Mouse (Mus musculus): ENCODE measurements around the gene Treml2.
"Not testable (repeated sequence)": the region's sequence is repeated elsewhere in the genome, so short reads cannot be mapped to it uniquely, and the experiment has no call there.

The Treml2 gene

GRCm38 (mm10) chr17:48347287-48347686 lies 48.0 kb downstream of the Treml2 start:
- in situ Hi-C loops (cut with MboI, MseI) = no loop called here

- in situ Hi-C loops (cut with MboI, MseI) = no loop called here
Measured at GRCm38 (mm10) chr17:48350681-48351193, 51.4 kb downstream of the Treml2 start.

- in situ Hi-C loops (cut with MboI, MseI) = not testable (repeated sequence)
Measured at GRCm38 (mm10) chr17:48352976-48353375, 53.7 kb downstream of the Treml2 start.

- in situ Hi-C loops (cut with MboI, MseI) = no loop called here
Measured at GRCm38 (mm10) chr17:48355822-48356221, 56.5 kb downstream of the Treml2 start.

- in situ Hi-C loops (cut with MboI, MseI) = no loop called here
Measured at GRCm38 (mm10) chr17:48357892-48358291, 58.6 kb downstream of the Treml2 start.

- in situ Hi-C loops (cut with MboI, MseI) = no loop called here
Measured at GRCm38 (mm10) chr17:48359616-48360015, 60.3 kb downstream of the Treml2 start, which contains the start of gene Treml1. TSS of gene Treml1 (plus strand) at chr17:48359916.

- in situ Hi-C loops (cut with MboI, MseI) = no loop called here
Measured at GRCm38 (mm10) chr17:48360462-48360861, 61.2 kb downstream of the Treml2 start.

Measured in T-helper 2 cell (primary cell).